In genomic region chrX:56755646-56756045, GRCm38 (mm10) we compare ENCODE assay signal across 8 mouse cellular contexts. TPM values are rescaled to one million over a fixed set of nuclear protein-coding genes. Genes with fewer than 3 reads are reported as not detected.
DNase-seq lines count a peak whose midpoint lies in the region; ATAC-seq and TF ChIP-seq lines count a peak whose summit lies in the region.
"Had no signal": no experiment of that assay in that cellular context is flagged by ENCODE, and none has a peak within 500 bp of the region (broad histone marks: within the 10 kb centered on the region; RNA-seq: fewer than 3 reads in every experiment).

No protein-coding gene starts in this region.

- no peak overlapping the region for H3K4me3 ChIP-seq in layer of hippocampus, adult 2 months
- no peak overlapping the region for H3K4me3 ChIP-seq in lung, postnatal 0 days (ENCODE audit: low read depth, low read length)
- H3K4me3 ChIP-seq in forebrain, embryonic 15.5 days, result no peak overlapping the region
- H3K4me3 ChIP-seq: neural tube, embryonic 13.5 days had no signal

- H3K4me1 ChIP-seq in lung, postnatal 0 days (ENCODE audit: insufficient read depth, low read depth, low read length), result no peaks in the 10 kb centered on the region
- no peaks in the 10 kb centered on the region for H3K4me1 ChIP-seq in forebrain, embryonic 15.5 days
- H3K4me1 ChIP-seq: neural tube, embryonic 13.5 days had no signal

- H3K27ac ChIP-seq in layer of hippocampus, adult 2 months, result no peak overlapping the region
- no peak overlapping the region for H3K27ac ChIP-seq in lung, postnatal 0 days (ENCODE audit: low read length)
- no peak overlapping the region for H3K27ac ChIP-seq in forebrain, embryonic 15.5 days (replicated peaks)
- H3K27ac ChIP-seq: neural tube, embryonic 13.5 days had no signal

- no peaks in the 10 kb centered on the region for H3K9me3 ChIP-seq in lung, postnatal 0 days (ENCODE audit: low read length)
- no peaks in the 10 kb centered on the region for H3K9me3 ChIP-seq in forebrain, embryonic 15.5 days
- H3K9me3 ChIP-seq: neural tube, embryonic 13.5 days had no signal

- H3K4me2 ChIP-seq in lung, postnatal 0 days (replicated peaks; ENCODE audit: low read depth, low read length), result no peak overlapping the region
- H3K4me2 ChIP-seq in forebrain, embryonic 15.5 days (replicated peaks), result no peak overlapping the region
- H3K4me2 ChIP-seq: neural tube, embryonic 13.5 days had no signal

- 0 out of 2 replicates have a peak, but pooled peaks have one; percentile 34 for ATAC-seq in lung, postnatal 0 days
- no peak for ATAC-seq in forebrain, embryonic 15.5 days (replicated peaks)

- WGBS in lung, postnatal 0 days, result 28% methylated on average over 2 of the region's 2 CpGs
- WGBS in forebrain, embryonic 15.5 days, result 28% methylated on average over 2 of the region's 2 CpGs

- no peak for DNase-seq in layer of hippocampus, adult 2 months (ENCODE audit: low spot score in 2 of 2)
- no peak for DNase-seq in layer of hippocampus, adult 9-10 months (ENCODE audit: low spot score)
- DNase-seq in MEL-GATA-1-ER (ENCODE audit: extremely low read depth, low read depth), result peak; percentile 42
- peak; percentile 61 for DNase-seq in adrenal gland, postnatal 14 days
- peak; percentile 29 for DNase-seq in forelimb bud, embryonic 11.5 days (ENCODE audit: low read depth, low spot score)
- DNase-seq in lung, postnatal 0 days (ENCODE audit: low spot score), result peak; percentile 61

- peak; percentile 75 for TF ChIP-seq CTCF in layer of hippocampus, adult 2 months (conservative IDR thresholded peaks at IDR 0.05)
- TF ChIP-seq CTCF in lung, postnatal 0 days (IDR thresholded peaks at IDR 0.05), result peak; percentile 68

- H3K36me3 ChIP-seq in lung, postnatal 0 days (ENCODE audit: insufficient read depth, low read length), result no peaks in the 10 kb centered on the region
- no peaks in the 10 kb centered on the region for H3K36me3 ChIP-seq in forebrain, embryonic 15.5 days
- H3K36me3 ChIP-seq: neural tube, embryonic 13.5 days had no signal

- no peaks in the 10 kb centered on the region for H3K27me3 ChIP-seq in lung, postnatal 0 days (replicated peaks; ENCODE audit: insufficient read depth, low read length)
- H3K27me3 ChIP-seq in forebrain, embryonic 15.5 days, result no peaks in the 10 kb centered on the region
- H3K27me3 ChIP-seq: neural tube, embryonic 13.5 days had no signal

- no peak overlapping the region for H3K9ac ChIP-seq in lung, postnatal 0 days (replicated peaks; ENCODE audit: low read depth)
- no peak overlapping the region for H3K9ac ChIP-seq in forebrain, embryonic 15.5 days (replicated peaks)
- H3K9ac ChIP-seq: neural tube, embryonic 13.5 days had no signal

- TF ChIP-seq EP300 in lung, postnatal 0 days (IDR thresholded peaks at IDR 0.05), result no peak

RNA-seq across cellular contexts. Expression of gene Fhl1, which starts 24.1 kb away (rescaled TPM):
- 10 to 100 TPM; 76.8 to 85.1 TPM for total RNA-seq in layer of hippocampus, adult 2 months (2021)
- 97.5 and 101 TPM in 2 replicates for total RNA-seq in adrenal gland, postnatal 14 days (2021)
- 982 and 1,058 TPM in 2 replicates for polyA plus RNA-seq in lung, postnatal 0 days (2015; fragmentation: Nextera tagmentation; extraction: Ambion mirVana)
- 108 TPM in 2 replicates for polyA plus RNA-seq in forebrain, embryonic 15.5 days (2015; fragmentation: Nextera tagmentation; extraction: Ambion mirVana)

Comparison
In these comparisons a context has a peak if more than half of its experiments do, and no peak if none do; other contexts are left out.
1. DNase-seq: peak in MEL-GATA-1-ER (single experiment), adrenal gland, postnatal 14 days (single experiment), forelimb bud, embryonic 11.5 days (single experiment) and lung, postnatal 0 days (single experiment); none in layer of hippocampus, adult 2 months (0 of 2) and layer of hippocampus, adult 9-10 months (single experiment).